Mouse (Mus musculus) spleen, adult 2 months (tissue): ENCODE data around the gene Ankrd52.

ENCODE experiments used
- CTCF ChIP-seq: fragments of 200-500 bp; IDR thresholded peaks from 2 replicates; pipeline ENCODE4 v1.5.1; 2011; ENCODE audit warnings: mild to moderate bottlenecking, inconsistent platforms; ENCODE audit not compliant: insufficient read depth, insufficient read length, insufficient replicate concordance; ENCODE audit errors: extremely low read depth
- POLR2A ChIP-seq: fragments of 200-500 bp; IDR thresholded peaks from 2 replicates; pipeline ENCODE4 v1.6.1; 2011; ENCODE audit warnings: low read depth, low read length, inconsistent platforms

DNA sequence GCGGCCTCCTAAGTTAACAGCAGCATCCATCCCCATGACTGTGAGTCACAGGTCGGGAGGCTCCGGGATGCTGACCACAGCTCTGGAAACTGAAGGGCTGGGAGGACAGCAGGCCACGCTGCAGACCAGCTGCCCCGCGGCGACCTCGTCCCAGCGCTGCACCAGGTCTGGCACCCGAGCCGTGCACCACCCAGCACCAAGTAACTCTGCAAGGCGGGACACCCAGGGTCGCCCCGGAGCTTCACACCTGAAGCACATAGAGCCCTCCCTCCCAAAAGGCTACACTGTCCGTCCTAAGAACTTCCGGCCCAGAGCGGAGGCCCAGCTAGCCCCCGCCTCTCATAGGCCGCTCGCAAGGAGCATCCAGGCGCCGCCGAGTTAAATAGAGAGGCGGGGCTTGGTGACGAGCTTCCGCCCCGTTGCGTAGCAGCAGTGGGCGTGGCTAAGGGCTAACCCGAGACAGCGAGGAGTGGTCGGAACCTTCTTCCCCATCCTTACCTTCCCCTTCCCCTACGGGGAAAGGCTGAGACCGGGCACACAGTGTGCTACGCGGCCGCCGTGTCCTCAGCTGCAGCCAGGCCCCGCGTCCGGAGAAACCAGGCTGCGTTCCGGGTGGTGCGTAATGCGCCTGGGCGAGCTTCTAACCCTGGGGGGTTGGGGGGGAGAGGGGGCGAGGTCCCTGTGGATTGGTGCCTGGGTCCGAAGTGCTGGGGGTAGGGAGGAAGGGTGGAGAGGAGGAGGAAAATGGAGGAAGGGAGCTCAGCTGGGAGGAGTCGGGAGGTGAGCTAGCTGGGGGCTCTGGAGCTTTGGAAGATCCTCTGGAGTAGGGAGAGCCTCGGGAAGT is 34.5 kb downstream of the Ankrd52 start, which contains the start of the genes Nabp2 and Rnf41:
- TF ChIP-seq CTCF (no peak), POLR2A (peak; percentile 48; the same call in 1 of the 2 replicates)
